Mouse (Mus musculus) bone marrow macrophage, adult 2 months (primary cell): Measurements from ENCODE around the gene Prrc2b.

Source experiments
- CTCF ChIP-seq: IDR thresholded peaks from 2 replicates; pipeline ENCODE4 v1.5.1; 2012; ENCODE audit warnings: low read depth, mild to moderate bottlenecking, low read length, moderate library complexity
- POLR2A ChIP-seq: IDR thresholded peaks from 2 replicates; pipeline ENCODE4 v1.6.1; 2012; ENCODE audit warnings: mild to moderate bottlenecking, low read depth, low read length, borderline replicate concordance

- TF ChIP-seq CTCF (no peak), POLR2A (no peak)
Observed at GRCm38 (mm10) chr2:32253352-32253751, 102.5 kb downstream of the Prrc2b start.
